Mouse (Mus musculus) kidney, embryonic 16.5 days (tissue): ENCODE measurements around the gene Srebf1. TPM values are rescaled to one million over a fixed set of nuclear protein-coding genes. Genes with fewer than 3 reads are reported as not detected.

ENCODE experiments used
- microRNA-seq: library from miRNA; unstranded; fragments of <30 nt; microRNA quantifications from one replicate; pipeline ENCODE4, GENCODE M21; 2016
- polyA plus RNA-seq: library from polyadenylated mRNA; unstranded; fragments of >200 nt; fragmentation: Nextera tagmentation; extraction: Ambion mirVana; gene quantifications from 2 replicates; pipeline ENCODE4 v1.2.1, GENCODE M21; 2015

The Srebf1 gene
- polyA plus RNA-seq, 1 experiment from 2014 or later = 51.3 TPM

Small RNA genes within 50 kb of the gene (microRNA-seq; reads per million reads assigned to microRNA genes)
- gene Mir6921 (not detected), gene Mir6922 (not detected)

Other genes starting within 250 kb of the Srebf1 start
- gene Pemt, start 176.1 kb downstream of the Srebf1 start, polyA plus RNA-seq = 11.2 and 12.2 TPM in 2 replicates
- gene Rai1, start 117.6 kb downstream of the Srebf1 start, polyA plus RNA-seq = 21.5 and 24.0 TPM in 2 replicates
- 36.3 and 41.7 TPM in 2 replicates for gene Tom1l2, start 130.3 kb upstream of the Srebf1 start, polyA plus RNA-seq
- 2.1 and 2.8 TPM in 2 replicates for gene Drc3, start 130.7 kb upstream of the Srebf1 start, polyA plus RNA-seq
- 26.5 and 26.6 TPM in 2 replicates for gene Gid4, start 194.6 kb upstream of the Srebf1 start, polyA plus RNA-seq
- 61.4 and 62.1 TPM in 2 replicates for gene Atpaf2, start 195.9 kb upstream of the Srebf1 start, polyA plus RNA-seq
- 123 and 127 TPM in 2 replicates for gene Drg2, start 232.0 kb upstream of the Srebf1 start, polyA plus RNA-seq
- gene Myo15, start 246.8 kb upstream of the Srebf1 start, polyA plus RNA-seq = 0.24 and 0.35 TPM in 2 replicates